Mouse (Mus musculus): ENCODE results near the gene Hoxb5. TPM values are rescaled to one million over a fixed set of nuclear protein-coding genes. Genes with fewer than 3 reads are reported as not detected.

The Hoxb5 gene
- total RNA-seq, 2 experiments from 2014 or later = not detected

- no peak for DNase-seq (ENCODE audit: low spot score in 2 of 2)
- intact Hi-C loops (cut with DNase I) = loop anchor here (10.0 kb wide), 1 partner anchor 730 kb away; the partner anchor contains the start of gene Sp6
These were observed 18.1 kb upstream of the Hoxb5 start for GRCm38 (mm10) chr11:96284774-96285734.

- intact Hi-C loops (cut with DNase I) = loop anchor here (10.0 kb wide), 1 partner anchor 729 kb away; the partner anchor contains the start of gene Sp6
- no peak for DNase-seq (ENCODE audit: low spot score in 2 of 2)
These were observed 17.1 kb upstream of the Hoxb5 start, which contains the start of gene Hoxb7 for GRCm38 (mm10) chr11:96285771-96286738. Gene Hoxb7 (plus strand): TSS chr11:96286623.

- no peak for DNase-seq (ENCODE audit: low spot score in 2 of 2)
- intact Hi-C loops (cut with DNase I) = loop anchor here (10.0 kb wide), 1 partner anchor 728 kb away; the partner anchor contains the start of gene Sp6
These were observed 16.3 kb upstream of the Hoxb5 start for GRCm38 (mm10) chr11:96286739-96287385.

- no peak for DNase-seq (ENCODE audit: low spot score in 2 of 2)
- intact Hi-C loops (cut with DNase I) = loop anchor here (10.0 kb wide), 1 partner anchor 727 kb away; the partner anchor contains the start of gene Sp6
These were observed 15.7 kb upstream of the Hoxb5 start for GRCm38 (mm10) chr11:96287411-96287810.

- intact Hi-C loops (cut with DNase I) = loop anchor here (10.0 kb wide), 1 partner anchor 726 kb away; the partner anchor contains the start of gene Sp6
- DNase-seq (ENCODE audit: low spot score in 2 of 2) = no peak
These were observed 14.5 kb upstream of the Hoxb5 start for GRCm38 (mm10) chr11:96288455-96289221.

GRCm38 (mm10) chr11:96289293-96289692, 13.8 kb upstream of the Hoxb5 start:
- intact Hi-C loops (cut with DNase I) = loop anchor here (10.0 kb wide), 1 partner anchor 726 kb away; the partner anchor contains the start of gene Sp6
- DNase-seq (ENCODE audit: low spot score in 2 of 2) = no peak

- no peak for DNase-seq (ENCODE audit: low spot score in 2 of 2)
- intact Hi-C loops (cut with DNase I) = loop anchor here (10.0 kb wide), 1 partner anchor 725 kb away; the partner anchor contains the start of gene Sp6
These were observed 13.3 kb upstream of the Hoxb5 start for GRCm38 (mm10) chr11:96289837-96290236.

- intact Hi-C loops (cut with DNase I) = no loop called here
These were observed 12.3 kb upstream of the Hoxb5 start for GRCm38 (mm10) chr11:96290705-96291355.

GRCm38 (mm10) chr11:96291681-96292564, 11.2 kb upstream of the Hoxb5 start, which contains the start of gene Hoxb6:
Gene Hoxb6 (plus strand): TSS chr11:96292476.
- DNase-seq (ENCODE audit: low spot score in 2 of 2) = no peak
- intact Hi-C loops (cut with DNase I) = no loop called here

More at GRCm38 (mm10) chr11:96290705-96291355, 12.3 kb upstream of the Hoxb5 start:
- DNase-seq (ENCODE audit: low spot score in 2 of 2) = no peak

- DNase-seq (ENCODE audit: low spot score in 2 of 2) = no peak
- intact Hi-C loops (cut with DNase I) = no loop called here
These were observed 10.4 kb upstream of the Hoxb5 start for GRCm38 (mm10) chr11:96292565-96293301.

GRCm38 (mm10) chr11:96293302-96293921, 9.7 kb upstream of the Hoxb5 start:
- intact Hi-C loops (cut with DNase I) = no loop called here
- no peak for DNase-seq (ENCODE audit: low spot score in 2 of 2)

GRCm38 (mm10) chr11:96294245-96295091, 8.7 kb upstream of the Hoxb5 start:
- intact Hi-C loops (cut with DNase I) = loop anchor here (2.0 kb wide), 1 partner anchor 446 kb away; no protein-coding TSS in a partner anchor
- peak; percentile 26 to 56 for DNase-seq (ENCODE audit: low spot score in 2 of 2)

GRCm38 (mm10) chr11:96295092-96295835, 7.9 kb upstream of the Hoxb5 start:
- no peak for DNase-seq (ENCODE audit: low spot score in 2 of 2)
- intact Hi-C loops (cut with DNase I) = loop anchor here (2.0 kb wide), 1 partner anchor 446 kb away; no protein-coding TSS in a partner anchor

- intact Hi-C loops (cut with DNase I) = no loop called here
- no peak for DNase-seq (ENCODE audit: low spot score in 2 of 2)
These were observed 6.1 kb upstream of the Hoxb5 start for GRCm38 (mm10) chr11:96296997-96297396.

Measured in left cerebral cortex, postnatal 14 days (tissue).